Mouse (Mus musculus) mouse trophoblast stem cell (cell line): ENCODE data around the gene Tmem37.

Source experiments
- in situ Hi-C, 2 experiments: fragments of 300-500 bp; cut with MseI, MboI; formaldehyde crosslinking; loops; 2 replicates in 1 of 2; 3 replicates in 1 of 2; pipeline ENCODE4 v1.15.1; 2025

Gene Tmem37

GRCm38 (mm10) chr1:120093482-120094134 lies 19.7 kb upstream of the Tmem37 start:
- in situ Hi-C loops, result loop anchor here in 1 of 2 experiments (5.0 kb wide), 1 partner anchor 61 kb away; no protein-coding TSS in a partner anchor

- in situ Hi-C loops, result loop anchor here in 1 of 2 experiments (5.0 kb wide), 1 partner anchor 59 kb away; no protein-coding TSS in a partner anchor
Observed at GRCm38 (mm10) chr1:120090880-120091570, 17.2 kb upstream of the Tmem37 start.

GRCm38 (mm10) chr1:120089180-120089579 lies 15.3 kb upstream of the Tmem37 start:
- in situ Hi-C loops, result loop anchor here in 1 of 2 experiments (5.0 kb wide), 1 partner anchor 57 kb away; no protein-coding TSS in a partner anchor

DNA sequence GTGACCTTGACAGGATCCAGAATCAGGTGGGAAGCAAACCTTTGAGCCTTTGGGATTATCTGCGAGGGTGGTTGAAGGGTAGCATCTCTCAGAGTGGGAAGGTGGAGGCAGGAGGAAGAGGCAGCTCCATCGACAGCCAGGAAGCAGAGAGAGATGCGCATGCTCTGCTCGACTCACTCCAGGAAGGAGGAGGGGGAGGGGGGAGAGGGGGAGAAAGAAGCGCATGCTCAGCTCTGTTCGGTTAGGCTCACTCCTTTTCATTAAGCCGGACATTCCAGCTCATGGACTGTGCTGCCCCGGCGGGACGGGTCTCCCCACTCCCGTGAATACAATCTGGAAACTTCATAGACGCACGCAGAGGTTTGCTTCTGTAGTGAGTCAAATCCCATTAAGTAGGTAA lies 12.8 kb upstream of the Tmem37 start:
- in situ Hi-C loops, result loop anchor here in 1 of 2 experiments (5.0 kb wide), 1 partner anchor 54 kb away; no protein-coding TSS in a partner anchor

- in situ Hi-C loops, result loop anchor here in 1 of 2 experiments (5.0 kb wide), 1 partner anchor 53 kb away; no protein-coding TSS in a partner anchor
Observed at GRCm38 (mm10) chr1:120085696-120086095, 11.8 kb upstream of the Tmem37 start.

GRCm38 (mm10) chr1:120083921-120084517 lies 10.1 kb upstream of the Tmem37 start:
- in situ Hi-C loops, result no loop called here

DNA sequence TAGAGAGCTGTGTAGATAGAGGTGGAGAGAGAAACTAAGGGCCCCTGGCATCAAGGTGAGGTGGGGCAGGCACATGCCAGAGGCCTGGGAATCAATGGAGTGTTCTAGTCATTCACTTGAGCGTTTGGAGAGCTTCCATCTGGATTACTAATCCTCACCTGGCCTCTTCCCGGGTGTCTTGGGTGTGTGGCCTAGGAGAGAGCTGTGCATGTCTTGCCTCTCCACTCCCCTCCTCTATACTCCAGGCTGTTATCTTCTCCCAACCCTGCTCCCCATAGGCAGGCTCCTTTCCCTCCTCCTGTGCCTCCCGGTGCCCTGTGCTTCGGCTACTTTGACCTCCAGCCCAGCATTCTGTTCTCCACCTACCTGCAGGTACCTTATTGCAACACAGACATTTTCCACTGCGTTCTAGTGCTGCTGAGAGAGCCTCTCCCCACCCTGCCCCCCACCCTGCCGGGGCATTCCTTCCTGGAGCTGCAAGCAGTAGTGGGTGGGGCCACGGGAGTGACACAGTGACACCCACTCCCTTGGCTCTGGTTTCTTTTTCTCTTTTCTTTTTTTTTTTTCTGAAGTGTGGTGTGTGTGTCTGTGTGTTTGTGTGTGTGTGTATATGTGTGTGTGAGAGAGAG lies 9.2 kb upstream of the Tmem37 start:
- in situ Hi-C loops, result no loop called here

- in situ Hi-C loops, result no loop called here
Observed at GRCm38 (mm10) chr1:120080632-120081031, 6.8 kb upstream of the Tmem37 start.

DNA sequence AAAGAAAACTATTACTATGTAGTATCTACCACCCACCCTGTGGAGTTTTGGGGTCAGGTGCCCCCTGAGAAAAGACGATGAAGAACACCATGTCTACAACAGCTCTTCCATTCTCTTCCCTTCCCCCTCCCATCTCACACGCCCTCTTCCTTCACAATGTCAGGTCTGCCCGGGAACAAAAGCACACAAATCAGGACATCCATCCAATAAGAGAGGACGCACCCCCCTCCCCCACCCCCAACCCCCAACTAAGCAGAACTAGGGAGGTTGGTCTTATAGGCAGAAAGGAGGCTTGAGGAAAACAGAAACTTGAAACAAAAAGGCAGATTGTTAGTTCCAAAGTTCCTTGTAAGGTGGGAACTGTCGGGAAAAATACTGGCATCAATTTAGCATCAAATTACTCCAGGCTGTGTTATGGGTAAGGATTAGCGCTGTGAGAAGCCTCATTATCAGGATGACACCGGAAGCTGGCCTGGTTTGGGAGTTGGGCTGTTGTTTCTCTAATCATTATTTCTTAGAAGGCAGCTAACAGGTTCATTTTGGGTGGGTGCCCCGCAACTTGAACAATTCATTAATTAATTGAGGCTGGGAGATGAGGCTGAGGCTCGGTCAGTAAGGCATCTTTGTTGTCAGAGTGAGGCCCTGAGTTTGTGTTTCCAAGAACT lies 4.0 kb upstream of the Tmem37 start:
- in situ Hi-C loops, result no loop called here

GRCm38 (mm10) chr1:120075507-120075906 lies 1.6 kb upstream of the Tmem37 start:
- in situ Hi-C loops, result no loop called here

- in situ Hi-C loops, result no loop called here
Observed at GRCm38 (mm10) chr1:120074931-120075330, 1.1 kb upstream of the Tmem37 start.

- in situ Hi-C loops, result no loop called here
Observed at GRCm38 (mm10) chr1:120074307-120074702, 431 bp upstream of the Tmem37 start.

- in situ Hi-C loops, result no loop called here
Observed at GRCm38 (mm10) chr1:120072900-120073299, 974 bp downstream of the Tmem37 start.

DNA sequence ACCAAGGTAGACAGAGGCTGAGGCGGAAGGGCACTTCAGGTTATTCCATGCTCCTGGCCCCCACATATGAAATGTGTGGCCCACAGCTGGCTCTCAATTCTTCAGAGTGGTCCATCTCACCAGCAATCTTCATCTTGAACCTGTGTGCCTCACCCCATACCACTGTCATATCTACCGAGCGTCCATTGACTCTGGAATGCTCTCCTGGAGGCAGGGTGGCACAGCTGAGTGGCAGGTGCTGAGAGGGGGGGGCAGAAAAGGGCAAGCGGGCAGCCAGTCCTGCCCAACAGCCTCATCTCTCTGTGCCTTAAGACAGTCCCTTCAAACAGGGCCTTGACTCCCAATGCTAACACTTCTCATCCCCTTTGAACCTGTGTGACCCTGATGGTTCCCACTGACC lies 2.7 kb downstream of the Tmem37 start:
- in situ Hi-C loops, result no loop called here

GRCm38 (mm10) chr1:120070168-120070567 lies 3.7 kb downstream of the Tmem37 start:
- in situ Hi-C loops, result no loop called here

DNA sequence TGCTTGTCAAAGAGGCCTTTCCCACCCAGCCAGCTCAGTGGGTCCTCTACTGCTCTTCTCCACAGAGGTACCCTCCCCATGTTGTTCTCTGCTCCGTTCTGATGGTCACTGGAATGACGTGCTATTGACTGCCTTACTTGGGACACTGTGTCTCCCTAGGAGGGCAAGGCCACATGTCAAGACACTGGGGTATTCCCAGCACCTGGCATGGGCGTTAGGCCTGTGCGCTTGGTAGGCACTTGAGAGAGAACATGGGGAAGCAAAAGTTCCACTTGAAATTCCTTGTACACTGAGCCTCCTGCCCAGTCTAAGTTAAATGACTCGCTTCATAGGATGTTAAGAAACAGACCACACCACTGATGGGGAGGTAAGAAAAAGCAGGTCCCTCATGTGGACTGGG lies 4.8 kb downstream of the Tmem37 start:
- in situ Hi-C loops, result no loop called here

DNA sequence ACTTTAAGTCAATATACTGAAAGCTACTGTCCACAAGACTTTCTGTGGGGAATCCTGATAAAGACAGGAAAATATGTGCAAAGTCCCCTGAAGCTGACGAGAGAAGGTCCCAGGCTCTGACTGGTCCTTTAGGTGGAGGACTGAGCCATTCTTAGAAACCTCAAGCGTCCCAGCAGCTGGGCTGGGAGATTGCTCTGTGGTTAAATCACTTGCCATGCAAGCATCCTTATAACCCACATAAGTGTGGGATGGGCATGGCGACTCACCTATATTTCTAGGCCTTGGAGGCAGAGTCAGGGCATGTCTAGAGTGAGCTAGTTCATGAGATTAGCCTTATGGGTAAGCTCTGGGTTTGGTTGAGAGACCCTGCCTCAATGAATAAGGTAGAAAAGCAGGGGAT lies 7.2 kb downstream of the Tmem37 start:
- in situ Hi-C loops, result no loop called here

DNA sequence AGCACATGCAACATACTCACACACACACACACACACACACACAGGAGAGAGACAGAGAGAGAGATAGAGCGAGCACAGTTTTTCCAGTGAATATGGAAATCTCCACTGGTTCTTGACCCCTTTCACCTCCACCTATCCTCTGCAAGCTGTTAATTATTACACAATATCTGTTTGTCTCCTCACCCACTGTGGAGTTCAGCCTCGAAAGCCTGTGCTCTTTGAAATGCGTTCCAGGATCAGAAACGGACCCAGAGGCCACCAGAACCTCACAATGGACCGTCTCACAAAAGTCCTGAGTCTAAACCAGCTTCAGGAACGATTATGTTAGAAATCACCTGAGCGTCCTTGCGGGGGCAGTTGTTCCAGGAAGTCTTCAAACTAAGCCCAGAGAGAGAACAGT lies 7.7 kb downstream of the Tmem37 start:
- in situ Hi-C loops, result no loop called here

DNA sequence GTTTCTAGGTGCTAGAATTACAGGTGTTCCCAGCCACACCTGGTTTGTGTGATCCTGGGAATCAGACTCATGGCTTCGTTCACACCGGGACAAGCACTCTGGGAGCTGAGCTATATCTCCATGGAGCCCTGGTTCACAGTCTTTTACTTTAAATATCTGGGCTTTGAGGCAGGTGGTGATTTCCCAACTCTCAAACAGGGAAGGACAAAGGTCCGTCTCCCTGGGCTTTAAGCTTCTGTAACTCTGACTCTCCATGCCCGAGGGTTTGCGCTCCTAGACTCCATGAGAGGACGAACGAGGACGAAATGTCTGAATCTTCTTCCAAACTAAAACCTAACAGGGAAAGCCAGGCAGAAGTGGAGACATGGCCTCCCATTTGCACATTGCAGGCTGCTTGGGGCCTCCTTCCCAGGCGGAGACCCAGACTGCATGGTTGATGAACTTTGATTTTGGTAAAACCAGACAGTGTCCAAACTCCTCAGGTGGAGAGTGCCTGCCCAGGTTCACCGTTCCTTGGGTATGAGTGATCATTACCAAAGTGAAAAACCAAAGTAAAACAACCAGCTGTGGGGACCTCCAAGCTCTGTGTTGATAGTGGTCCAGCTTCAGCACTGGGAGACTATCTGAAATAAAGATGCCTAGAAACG lies 9.7 kb downstream of the Tmem37 start:
- in situ Hi-C loops, result no loop called here

DNA sequence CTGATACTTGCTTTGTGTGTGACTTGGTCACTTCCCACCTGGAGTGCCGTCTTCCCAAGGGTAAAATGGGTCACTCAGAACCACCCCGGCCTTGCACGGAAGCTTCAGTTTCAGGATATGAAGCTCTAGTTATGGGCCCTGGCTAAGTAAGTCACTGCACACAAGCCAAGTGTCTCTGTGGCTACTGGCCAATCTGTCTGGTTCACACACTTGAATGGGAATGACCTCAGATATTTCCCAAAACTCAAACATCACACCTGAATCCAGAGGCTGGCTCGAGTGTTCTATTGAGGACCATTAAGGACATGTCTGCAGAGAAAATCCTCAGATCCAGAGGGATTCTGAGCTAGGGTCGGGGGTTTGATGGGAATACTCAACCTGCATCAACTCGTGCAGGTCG lies 11.6 kb downstream of the Tmem37 start:
- in situ Hi-C loops, result no loop called here

GRCm38 (mm10) chr1:120060687-120061086 lies 13.2 kb downstream of the Tmem37 start:
- in situ Hi-C loops, result no loop called here
